Mouse (Mus musculus): ENCODE data around the gene Nphs1. TPM values are rescaled to one million over a fixed set of nuclear protein-coding genes. Genes with fewer than 3 reads are reported as not detected.

Nphs1 gene
- 0.03 and 0.06 TPM in 2 replicates for polyA plus RNA-seq (2012; rRNA removed)
- 0.14 and 0.23 TPM in 2 replicates for polyA plus RNA-seq (2014; fragmentation: Nextera tagmentation; extraction: Ambion mirVana)

DNA sequence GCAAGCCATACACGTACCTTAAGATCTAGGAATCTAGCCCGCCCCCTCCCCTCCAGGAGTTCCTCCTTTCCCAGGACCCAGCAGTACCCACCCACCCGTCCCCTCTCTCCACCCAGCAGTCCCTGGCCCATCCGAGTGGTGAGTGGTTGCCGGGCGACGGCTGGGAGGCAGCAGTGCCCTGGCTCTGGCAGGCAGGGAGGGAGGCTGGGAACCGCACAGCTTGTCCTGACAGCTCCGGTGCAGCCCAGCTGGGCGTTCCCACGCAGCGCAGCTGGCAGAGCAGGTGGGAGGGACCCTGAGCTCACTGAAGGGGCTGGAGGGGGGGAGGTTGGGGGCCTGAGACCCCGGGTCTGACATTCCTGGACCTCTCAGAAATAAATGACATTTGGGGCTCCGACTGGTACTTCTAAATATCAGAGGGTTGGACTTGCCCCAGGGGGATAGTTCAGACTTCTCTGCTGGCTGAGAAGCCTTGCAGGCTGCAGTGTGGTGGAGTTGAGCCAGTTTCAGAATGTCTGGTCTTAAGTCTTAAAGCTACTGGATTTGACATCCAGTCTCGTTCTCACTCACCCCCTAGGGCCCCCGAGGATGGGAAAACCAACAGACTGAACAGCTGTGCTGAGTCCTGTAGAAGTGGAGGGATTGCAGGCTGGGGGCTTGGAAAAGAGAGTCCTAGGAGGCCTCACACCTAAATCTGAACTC lies at the start of gene Nphs1, which contains the start of gene Kirrel2:
Gene Nphs1, plus strand, starts transcription at position 687 of the 702 bp plus-strand sequence.
Gene Kirrel2, minus strand, starts transcription at position 62 of the 702 bp plus-strand sequence.
- Histone ChIP-seq H3K36me3 (ENCODE audit: control insufficient read depth, insufficient read depth, low read length) (no peaks in the 10 kb centered on the region), H3K9me3 (ENCODE audit: control insufficient read depth, low read length) (peaks cover 6% of the 10 kb centered on the region; the same call in 1 of the 2 replicates), H3K4me2 (replicated peaks; ENCODE audit: low read depth, low read length, severe bottlenecking) (peak within 1 kb of the TSS; percentile 21), H3K9ac (ENCODE audit: low read depth, low read length, severe bottlenecking) (no peak within 1 kb of the TSS), H3K27ac (replicated peaks; ENCODE audit: low read depth, low read length) (no peak within 1 kb of the TSS), H3K4me3 (replicated peaks; ENCODE audit: low read length) (peak within 1 kb of the TSS; percentile 1; the same call in 1 of the 2 replicates), H3K27me3 (ENCODE audit: control insufficient read depth, insufficient read depth, low read length) (peaks cover 96% of the 10 kb centered on the region), H3K4me1 (ENCODE audit: control insufficient read depth, insufficient read depth, low read length) (0 out of 2 replicates have a peak, but pooled peaks cover 4% of the 10 kb centered on the region)
- peak; percentile 60; the same call in 1 of the 2 replicates for ATAC-seq (ENCODE audit: low FRiP score, low read depth)
- 1% methylated on average over 16 of the region's 16 CpGs for WGBS
- peak; percentile 22 for DNase-seq (ENCODE audit: low spot score)
- TF ChIP-seq POLR2A (IDR thresholded peaks at IDR 0.05; ENCODE audit: borderline replicate concordance, extremely low read depth, insufficient read depth, insufficient read length) = no peak

DNA sequence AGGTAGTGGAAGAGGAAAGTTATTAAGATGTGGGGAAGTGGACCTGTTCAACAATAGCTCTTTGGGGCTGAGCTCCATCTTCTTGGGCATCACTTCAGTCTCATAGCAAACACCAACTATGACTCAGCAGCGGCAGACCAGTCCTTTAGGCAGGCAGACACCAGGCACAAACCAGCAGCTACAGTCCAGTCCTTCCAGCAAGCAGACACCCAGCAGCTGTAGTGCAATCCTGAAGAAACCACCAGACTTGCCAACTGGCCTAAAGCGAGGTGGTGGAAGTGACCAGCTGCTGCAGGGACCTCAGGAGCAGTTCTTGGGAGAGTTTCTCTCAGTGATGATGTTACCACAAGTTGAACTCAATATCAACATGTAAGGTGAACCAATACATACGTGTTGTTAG lies 49.5 kb upstream of the Nphs1 start:
- H3K27me3 ChIP-seq (ENCODE audit: control insufficient read depth, insufficient read depth, low read length) = no peaks in the 10 kb centered on the region
- H3K9me3 ChIP-seq (ENCODE audit: control insufficient read depth, low read length) = no peaks in the 10 kb centered on the region
- no peak overlapping the region for H3K4me2 ChIP-seq (replicated peaks; ENCODE audit: low read depth, low read length, severe bottlenecking)
- no peak for TF ChIP-seq POLR2A (IDR thresholded peaks at IDR 0.05; ENCODE audit: borderline replicate concordance, extremely low read depth, insufficient read depth, insufficient read length)
- ATAC-seq (ENCODE audit: low FRiP score, low read depth) (no peak), DNase-seq (ENCODE audit: low spot score) (no peak)
- H3K4me3 ChIP-seq (replicated peaks; ENCODE audit: low read length) = no peak overlapping the region
- H3K36me3 ChIP-seq (ENCODE audit: control insufficient read depth, insufficient read depth, low read length) = no peaks in the 10 kb centered on the region
- WGBS = 86% methylated on average over 3 of the region's 3 CpGs
- no peak overlapping the region for H3K9ac ChIP-seq (ENCODE audit: low read depth, low read length, severe bottlenecking)
- H3K27ac ChIP-seq (replicated peaks; ENCODE audit: low read depth, low read length) = no peak overlapping the region
- no peaks in the 10 kb centered on the region for H3K4me1 ChIP-seq (ENCODE audit: control insufficient read depth, insufficient read depth, low read length)

DNA sequence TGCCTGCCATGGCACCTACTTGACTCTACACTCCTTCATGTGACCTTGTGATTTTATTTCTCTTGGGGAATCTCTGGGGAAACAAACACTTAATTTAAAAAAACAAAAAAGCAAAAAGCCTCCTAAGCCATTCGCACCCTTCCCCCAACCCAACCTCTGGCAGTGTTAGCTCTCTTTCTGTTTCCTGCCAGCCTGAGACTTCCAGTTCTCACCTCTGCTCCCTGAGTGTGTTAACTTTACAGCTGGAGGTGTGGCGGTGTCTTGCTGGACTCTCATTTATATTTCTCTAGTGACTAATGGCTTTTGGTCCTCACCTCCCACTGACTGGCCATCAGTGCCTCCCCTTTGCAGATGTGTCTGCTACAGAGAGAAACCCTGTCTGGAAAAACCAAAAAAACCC lies 48.3 kb upstream of the Nphs1 start:
- TF ChIP-seq POLR2A (IDR thresholded peaks at IDR 0.05; ENCODE audit: borderline replicate concordance, extremely low read depth, insufficient read depth, insufficient read length) = no peak
- ATAC-seq (ENCODE audit: low FRiP score, low read depth) (no peak), DNase-seq (ENCODE audit: low spot score) (no peak)
- Histone ChIP-seq H3K9ac (ENCODE audit: low read depth, low read length, severe bottlenecking) (no peak overlapping the region), H3K9me3 (ENCODE audit: control insufficient read depth, low read length) (no peaks in the 10 kb centered on the region), H3K4me3 (replicated peaks; ENCODE audit: low read length) (no peak overlapping the region), H3K27ac (replicated peaks; ENCODE audit: low read depth, low read length) (no peak overlapping the region), H3K4me1 (ENCODE audit: control insufficient read depth, insufficient read depth, low read length) (no peaks in the 10 kb centered on the region), H3K27me3 (ENCODE audit: control insufficient read depth, insufficient read depth, low read length) (no peaks in the 10 kb centered on the region), H3K4me2 (replicated peaks; ENCODE audit: low read depth, low read length, severe bottlenecking) (no peak overlapping the region), H3K36me3 (ENCODE audit: control insufficient read depth, insufficient read depth, low read length) (no peaks in the 10 kb centered on the region)
- WGBS = 36% methylated on average over 2 of the region's 2 CpGs

DNA sequence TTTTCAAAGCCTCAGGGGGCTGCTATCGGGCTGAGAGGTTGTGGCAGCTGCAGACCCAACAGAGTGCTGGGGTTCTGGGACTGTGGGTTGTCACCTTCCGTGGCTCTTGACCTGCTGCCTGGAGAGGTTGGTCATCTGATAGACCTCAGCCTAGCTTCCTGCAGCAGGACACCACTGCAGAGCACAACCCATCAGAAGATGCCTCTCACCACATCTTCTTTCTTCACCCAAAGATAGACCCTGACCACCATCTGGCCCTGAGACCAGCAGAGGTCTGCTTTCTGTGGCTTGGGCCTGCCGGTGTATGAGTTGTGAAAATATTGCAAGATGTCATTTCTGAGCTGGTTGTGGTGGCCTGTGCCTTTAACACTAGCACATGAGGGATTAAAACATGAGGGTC lies 47.1 kb upstream of the Nphs1 start:
- no peak overlapping the region for H3K9ac ChIP-seq (ENCODE audit: low read depth, low read length, severe bottlenecking)
- no peaks in the 10 kb centered on the region for H3K4me1 ChIP-seq (ENCODE audit: control insufficient read depth, insufficient read depth, low read length)
- no peak overlapping the region for H3K4me3 ChIP-seq (replicated peaks; ENCODE audit: low read length)
- no peaks in the 10 kb centered on the region for H3K27me3 ChIP-seq (ENCODE audit: control insufficient read depth, insufficient read depth, low read length)
- no peak overlapping the region for H3K4me2 ChIP-seq (replicated peaks; ENCODE audit: low read depth, low read length, severe bottlenecking)
- no peak for ATAC-seq (ENCODE audit: low FRiP score, low read depth)
- no peak overlapping the region for H3K27ac ChIP-seq (replicated peaks; ENCODE audit: low read depth, low read length)
- WGBS = 64% methylated on average over 3 of the region's 3 CpGs
- no peaks in the 10 kb centered on the region for H3K9me3 ChIP-seq (ENCODE audit: control insufficient read depth, low read length)
- H3K36me3 ChIP-seq (ENCODE audit: control insufficient read depth, insufficient read depth, low read length) = no peaks in the 10 kb centered on the region
- no peak for TF ChIP-seq POLR2A (IDR thresholded peaks at IDR 0.05; ENCODE audit: borderline replicate concordance, extremely low read depth, insufficient read depth, insufficient read length)
- DNase-seq (ENCODE audit: low spot score) = no peak

DNA sequence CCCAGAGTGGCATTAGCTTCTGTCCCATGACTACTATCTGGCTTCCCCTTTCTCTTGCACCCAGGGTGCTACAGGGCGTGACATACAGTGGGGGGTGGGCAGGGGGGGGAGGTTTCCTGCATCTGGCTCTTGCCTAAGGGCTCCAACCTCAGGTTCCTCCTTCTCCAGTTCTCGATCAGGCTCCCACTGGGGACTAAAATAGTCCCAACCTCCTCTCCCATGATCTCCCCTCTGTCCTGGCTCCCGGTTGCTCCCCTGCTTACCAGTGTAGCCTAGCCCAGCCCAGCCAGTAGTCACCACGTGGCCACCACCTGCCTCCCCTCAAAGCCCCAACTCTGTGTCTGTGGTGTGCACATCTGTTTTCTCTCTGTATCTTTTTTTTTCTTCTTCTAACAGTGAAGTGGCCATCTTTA lies 45.4 kb upstream of the Nphs1 start:
- Histone ChIP-seq H3K9ac (ENCODE audit: low read depth, low read length, severe bottlenecking) (no peak overlapping the region), H3K27ac (replicated peaks; ENCODE audit: low read depth, low read length) (no peak overlapping the region), H3K9me3 (ENCODE audit: control insufficient read depth, low read length) (no peaks in the 10 kb centered on the region), H3K27me3 (ENCODE audit: control insufficient read depth, insufficient read depth, low read length) (no peaks in the 10 kb centered on the region), H3K4me3 (replicated peaks; ENCODE audit: low read length) (no peak overlapping the region), H3K36me3 (ENCODE audit: control insufficient read depth, insufficient read depth, low read length) (no peaks in the 10 kb centered on the region), H3K4me2 (replicated peaks; ENCODE audit: low read depth, low read length, severe bottlenecking) (no peak overlapping the region), H3K4me1 (ENCODE audit: control insufficient read depth, insufficient read depth, low read length) (no peaks in the 10 kb centered on the region)
- no peak for TF ChIP-seq POLR2A (IDR thresholded peaks at IDR 0.05; ENCODE audit: borderline replicate concordance, extremely low read depth, insufficient read depth, insufficient read length)
- 39% methylated on average over 4 of the region's 4 CpGs for WGBS
- ATAC-seq (ENCODE audit: low FRiP score, low read depth) = no peak
- no peak for DNase-seq (ENCODE audit: low spot score)
